Mouse (Mus musculus): Measurements from ENCODE around the gene Abat. TPM values are rescaled to one million over a fixed set of nuclear protein-coding genes. Genes with fewer than 3 reads are reported as not detected.

Abat gene
- total RNA-seq, 1 experiment = 4.3 TPM

DNA sequence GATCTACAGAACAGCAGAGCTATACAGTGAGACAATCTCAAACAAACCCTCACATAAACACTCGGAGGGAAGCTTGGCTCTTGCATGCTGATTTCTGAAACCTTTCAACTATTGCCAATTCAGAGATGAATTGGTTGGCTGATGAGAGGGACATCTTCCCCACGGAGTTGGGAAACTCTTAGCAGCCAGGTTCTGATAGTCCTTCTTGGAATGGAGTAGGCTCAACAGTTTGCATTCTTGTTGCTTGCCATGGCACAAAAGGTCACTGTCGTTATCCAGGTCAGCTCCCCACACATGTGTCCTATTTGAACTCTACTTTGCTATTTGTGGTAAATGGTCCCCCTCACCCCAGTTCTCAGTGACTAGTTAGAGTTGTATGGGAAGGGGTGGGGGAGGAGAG is 12.1 kb downstream of the Abat start:
- in situ Hi-C loops (cut with MboI; ENCODE audit: low sequenced_read_pairs in 2 of 2, unreplicated experiment in 2 of 2) = no loop called here

DNA sequence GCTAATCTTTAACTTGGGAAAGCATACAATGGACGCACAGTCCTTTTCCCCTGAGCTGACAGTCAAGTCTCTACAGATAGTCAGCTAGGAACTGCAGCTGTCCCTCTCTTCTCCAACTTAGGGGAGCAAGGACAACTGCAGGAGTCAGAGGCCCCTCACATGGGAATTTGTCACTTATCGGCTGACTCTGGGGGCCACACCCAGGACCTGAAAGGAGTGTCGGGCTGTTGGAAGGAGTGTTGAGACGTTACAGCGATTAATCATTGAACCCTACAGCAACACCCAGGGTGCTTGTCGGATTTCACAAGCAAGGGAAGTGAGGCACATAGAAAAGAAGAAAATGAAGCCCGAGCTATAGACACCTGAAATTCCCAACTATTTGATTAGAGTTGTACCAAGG is 12.6 kb downstream of the Abat start:
- H3K36me3 ChIP-seq (ENCODE audit: control insufficient read depth, insufficient read depth, low read length, poor library complexity, severe bottlenecking) = no peaks in the 10 kb centered on the region
- H3K4me3 ChIP-seq (ENCODE audit: insufficient read depth in 1 of 2, low read depth in 1 of 2, low read length in 2 of 2, poor library complexity in 1 of 2, severe bottlenecking in 1 of 2) = no peak overlapping the region
- H3K9me3 ChIP-seq (ENCODE audit: control insufficient read depth, insufficient read depth, low read depth, low read length) = no peaks in the 10 kb centered on the region
- H3K27ac ChIP-seq (ENCODE audit: insufficient read depth, low read depth, low read length, poor library complexity, severe bottlenecking) = no peak overlapping the region
- no peak for DNase-seq (ENCODE audit: low read depth, low spot score)
- H3K9ac ChIP-seq (ENCODE audit: insufficient read depth, low read depth, low read length, poor library complexity, severe bottlenecking) = no peak overlapping the region
- TF ChIP-seq CHD2 (IDR thresholded peaks at IDR 0.05; ENCODE audit: low read depth, low read length) (no peak), ZC3H11A (IDR thresholded peaks at IDR 0.05; ENCODE audit: borderline replicate concordance, low read depth, low read length) (no peak), ZNF384 (IDR thresholded peaks at IDR 0.05; ENCODE audit: low read depth, low read length) (no peak), MAFK (IDR thresholded peaks at IDR 0.05; ENCODE audit: insufficient read depth, low read depth, low read length) (no peak), HCFC1 (IDR thresholded peaks at IDR 0.05; ENCODE audit: borderline replicate concordance, insufficient read depth, low read length) (no peak)
- peaks cover 3 to 17% of the 10 kb centered on the region in 2 experiments; a peak in 2 of 4 replicates for H3K4me1 ChIP-seq (ENCODE audit: control insufficient read depth in 2 of 2, insufficient read depth in 2 of 2, low read length in 2 of 2, poor library complexity in 1 of 2)
- in situ Hi-C loops (cut with MboI; ENCODE audit: low sequenced_read_pairs in 2 of 2, unreplicated experiment in 2 of 2) = no loop called here

More for the DNA sequence above, 12.1 kb downstream of the Abat start:
- DNase-seq (ENCODE audit: low read depth, low spot score) = no peak
- H3K4me3 ChIP-seq (ENCODE audit: insufficient read depth in 1 of 2, low read depth in 1 of 2, low read length in 2 of 2, poor library complexity in 1 of 2, severe bottlenecking in 1 of 2) = no peak overlapping the region
- peaks cover 3 to 16% of the 10 kb centered on the region in 2 experiments; a peak in 2 of 4 replicates for H3K4me1 ChIP-seq (ENCODE audit: control insufficient read depth in 2 of 2, insufficient read depth in 2 of 2, low read length in 2 of 2, poor library complexity in 1 of 2)
- no peak overlapping the region for H3K27ac ChIP-seq (ENCODE audit: insufficient read depth, low read depth, low read length, poor library complexity, severe bottlenecking)
- TF ChIP-seq MAFK (IDR thresholded peaks at IDR 0.05; ENCODE audit: insufficient read depth, low read depth, low read length) (no peak), ZC3H11A (IDR thresholded peaks at IDR 0.05; ENCODE audit: borderline replicate concordance, low read depth, low read length) (no peak), ZNF384 (IDR thresholded peaks at IDR 0.05; ENCODE audit: low read depth, low read length) (no peak), HCFC1 (IDR thresholded peaks at IDR 0.05; ENCODE audit: borderline replicate concordance, insufficient read depth, low read length) (no peak), CHD2 (IDR thresholded peaks at IDR 0.05; ENCODE audit: low read depth, low read length) (no peak)
- H3K36me3 ChIP-seq (ENCODE audit: control insufficient read depth, insufficient read depth, low read length, poor library complexity, severe bottlenecking) = no peaks in the 10 kb centered on the region
- no peak overlapping the region for H3K9ac ChIP-seq (ENCODE audit: insufficient read depth, low read depth, low read length, poor library complexity, severe bottlenecking)
- no peaks in the 10 kb centered on the region for H3K9me3 ChIP-seq (ENCODE audit: control insufficient read depth, insufficient read depth, low read depth, low read length)

DNA sequence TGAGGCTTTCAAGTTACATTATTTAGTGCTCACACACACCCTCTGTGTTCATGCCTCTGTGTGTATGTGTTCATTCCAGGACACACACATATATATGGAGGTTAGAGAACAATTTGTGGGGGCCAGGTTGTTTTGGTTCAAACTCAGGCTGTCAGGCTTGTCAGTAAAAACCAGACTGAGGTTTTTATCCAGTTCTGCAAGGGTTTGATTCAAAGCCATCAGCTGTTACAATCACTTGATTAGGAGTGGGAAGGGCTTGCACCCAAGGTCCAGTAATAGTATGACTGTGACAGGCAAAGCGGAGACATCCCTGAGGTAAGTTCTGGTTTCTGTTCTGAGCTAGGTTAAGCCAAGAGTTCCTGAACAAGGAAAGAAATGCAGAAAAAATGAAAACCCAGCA is 16.2 kb downstream of the Abat start:
- H3K36me3 ChIP-seq (ENCODE audit: control insufficient read depth, insufficient read depth, low read length, poor library complexity, severe bottlenecking) = no peaks in the 10 kb centered on the region
- H3K9me3 ChIP-seq (ENCODE audit: control insufficient read depth, insufficient read depth, low read depth, low read length) = no peaks in the 10 kb centered on the region
- H3K9ac ChIP-seq (ENCODE audit: insufficient read depth, low read depth, low read length, poor library complexity, severe bottlenecking) = no peak overlapping the region
- H3K27ac ChIP-seq (ENCODE audit: insufficient read depth, low read depth, low read length, poor library complexity, severe bottlenecking) = no peak overlapping the region
- no peak overlapping the region for H3K4me3 ChIP-seq (ENCODE audit: insufficient read depth in 1 of 2, low read depth in 1 of 2, low read length in 2 of 2, poor library complexity in 1 of 2, severe bottlenecking in 1 of 2)
- in situ Hi-C loops (cut with MboI; ENCODE audit: low sequenced_read_pairs in 2 of 2, unreplicated experiment in 2 of 2) = no loop called here
- no peak for DNase-seq (ENCODE audit: low read depth, low spot score)
- H3K4me1 ChIP-seq (ENCODE audit: control insufficient read depth in 2 of 2, insufficient read depth in 2 of 2, low read length in 2 of 2, poor library complexity in 1 of 2) = peaks cover 1 to 27% of the 10 kb centered on the region in 2 experiments; a peak in 3 of 4 replicates
- TF ChIP-seq CHD2 (IDR thresholded peaks at IDR 0.05; ENCODE audit: low read depth, low read length) (no peak), MAFK (IDR thresholded peaks at IDR 0.05; ENCODE audit: insufficient read depth, low read depth, low read length) (no peak), ZC3H11A (IDR thresholded peaks at IDR 0.05; ENCODE audit: borderline replicate concordance, low read depth, low read length) (no peak), ZNF384 (IDR thresholded peaks at IDR 0.05; ENCODE audit: low read depth, low read length) (no peak), HCFC1 (IDR thresholded peaks at IDR 0.05; ENCODE audit: borderline replicate concordance, insufficient read depth, low read length) (no peak)

DNA sequence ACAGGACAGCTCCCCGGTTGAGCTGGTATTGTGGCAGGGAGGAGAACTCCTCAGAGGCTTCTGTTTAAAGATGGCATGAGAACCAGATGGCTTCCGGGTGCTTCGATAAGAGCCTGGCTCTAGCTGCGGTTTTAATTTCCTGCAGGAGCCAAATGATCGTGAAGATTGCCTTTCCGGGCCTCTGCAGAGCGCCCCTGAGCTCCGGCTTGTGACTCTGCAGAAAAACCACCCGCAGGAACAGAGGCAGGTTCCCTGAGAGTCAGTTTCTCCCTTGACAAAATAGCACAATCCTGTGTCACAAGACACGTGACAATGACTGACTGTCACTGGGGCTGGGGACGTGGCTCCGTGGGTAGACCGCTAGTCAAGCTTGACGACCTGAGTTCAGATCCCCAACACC is 16.8 kb downstream of the Abat start:
- TF ChIP-seq MAFK (IDR thresholded peaks at IDR 0.05; ENCODE audit: insufficient read depth, low read depth, low read length) (no peak), ZNF384 (IDR thresholded peaks at IDR 0.05; ENCODE audit: low read depth, low read length) (no peak), CHD2 (IDR thresholded peaks at IDR 0.05; ENCODE audit: low read depth, low read length) (no peak), ZC3H11A (IDR thresholded peaks at IDR 0.05; ENCODE audit: borderline replicate concordance, low read depth, low read length) (no peak), HCFC1 (IDR thresholded peaks at IDR 0.05; ENCODE audit: borderline replicate concordance, insufficient read depth, low read length) (no peak)
- H3K9me3 ChIP-seq (ENCODE audit: control insufficient read depth, insufficient read depth, low read depth, low read length) = no peaks in the 10 kb centered on the region
- H3K36me3 ChIP-seq (ENCODE audit: control insufficient read depth, insufficient read depth, low read length, poor library complexity, severe bottlenecking) = no peaks in the 10 kb centered on the region
- no peak overlapping the region for H3K4me3 ChIP-seq (ENCODE audit: insufficient read depth in 1 of 2, low read depth in 1 of 2, low read length in 2 of 2, poor library complexity in 1 of 2, severe bottlenecking in 1 of 2)
- no peak overlapping the region for H3K9ac ChIP-seq (ENCODE audit: insufficient read depth, low read depth, low read length, poor library complexity, severe bottlenecking)
- no peak overlapping the region for H3K27ac ChIP-seq (ENCODE audit: insufficient read depth, low read depth, low read length, poor library complexity, severe bottlenecking)
- H3K4me1 ChIP-seq (ENCODE audit: control insufficient read depth in 2 of 2, insufficient read depth in 2 of 2, low read length in 2 of 2, poor library complexity in 1 of 2) = peaks cover 1 to 26% of the 10 kb centered on the region in 2 experiments; a peak in 3 of 4 replicates
- in situ Hi-C loops (cut with MboI; ENCODE audit: low sequenced_read_pairs in 2 of 2, unreplicated experiment in 2 of 2) = no loop called here
- no peak for DNase-seq (ENCODE audit: low read depth, low spot score)
